Mouse (Mus musculus) adrenal gland, postnatal 4 days (tissue): ENCODE measurements around the gene 9930022D16Rik. TPM values are rescaled to one million over a fixed set of nuclear protein-coding genes. Genes with fewer than 3 reads are reported as not detected.

Source experiments
- DNase-seq, 2 experiments: peaks; one replicate each; pipeline ENCODE4 v3.0.0; 2021 to 2022; ENCODE audit warnings: low spot score in 2 of 2, mixed read lengths in 2 of 2
- total RNA-seq, 2 experiments: library from RNA; stranded (reverse); gene quantifications; 2 replicates each; pipeline ENCODE4 v1.2.3; 2021

Gene 9930022D16Rik
- total RNA-seq, 2 experiments from 2014 or later: not detected

GRCm38 (mm10) chr11:109416709-109417420 is 3.1 kb downstream of the 9930022D16Rik start:
- DNase-seq: no peak

DNA sequence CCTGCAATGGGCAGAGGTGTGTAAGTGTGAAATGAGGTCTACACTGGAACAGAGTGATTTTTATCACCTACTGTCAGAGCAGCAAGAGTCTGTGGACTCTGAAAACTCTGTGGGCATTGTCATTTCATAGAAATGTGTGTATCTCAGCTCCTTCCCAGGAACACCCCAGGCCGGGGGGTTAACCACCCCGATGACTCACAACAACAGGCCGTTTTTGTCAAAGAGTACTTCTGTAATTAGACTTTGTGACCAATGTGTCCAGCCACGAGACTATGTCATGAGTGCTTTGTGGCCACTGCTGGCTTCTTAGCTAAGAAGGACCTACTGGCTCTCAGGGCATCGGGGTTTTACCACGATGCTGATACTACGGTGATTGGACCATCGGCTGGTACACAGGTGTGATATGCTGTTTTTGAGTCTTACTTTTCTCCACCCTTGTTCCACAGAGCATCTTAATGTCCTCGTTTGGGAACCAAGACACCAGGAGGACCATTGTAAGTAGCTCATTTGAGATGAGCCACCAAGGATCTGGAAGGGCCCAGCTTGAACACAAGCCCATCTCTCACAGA is 3.8 kb downstream of the 9930022D16Rik start:
- no peak for DNase-seq

- no peak for DNase-seq
Measured at GRCm38 (mm10) chr11:109419461-109419860, 5.7 kb downstream of the 9930022D16Rik start.

GRCm38 (mm10) chr11:109419961-109420566 is 6.3 kb downstream of the 9930022D16Rik start:
- DNase-seq: no peak

DNA sequence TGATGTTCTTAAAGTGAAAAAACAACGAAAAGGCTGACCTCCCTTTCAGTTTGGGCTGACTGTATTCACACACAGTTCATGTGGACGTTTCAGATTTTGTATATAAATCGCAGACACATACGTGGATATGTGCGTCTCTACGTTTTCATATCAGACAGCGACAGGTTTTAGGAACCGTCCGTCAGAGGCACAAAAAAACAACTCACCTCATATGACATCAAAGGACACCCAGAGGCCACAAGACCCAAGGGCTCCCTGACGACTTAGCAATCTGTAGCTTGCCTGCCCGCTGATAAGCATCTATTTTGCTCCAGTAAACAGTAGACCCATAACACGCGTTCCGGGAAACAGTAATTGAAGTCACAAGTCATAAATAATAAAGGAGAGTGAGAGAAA is 6.8 kb downstream of the 9930022D16Rik start:
- DNase-seq: no peak

DNA sequence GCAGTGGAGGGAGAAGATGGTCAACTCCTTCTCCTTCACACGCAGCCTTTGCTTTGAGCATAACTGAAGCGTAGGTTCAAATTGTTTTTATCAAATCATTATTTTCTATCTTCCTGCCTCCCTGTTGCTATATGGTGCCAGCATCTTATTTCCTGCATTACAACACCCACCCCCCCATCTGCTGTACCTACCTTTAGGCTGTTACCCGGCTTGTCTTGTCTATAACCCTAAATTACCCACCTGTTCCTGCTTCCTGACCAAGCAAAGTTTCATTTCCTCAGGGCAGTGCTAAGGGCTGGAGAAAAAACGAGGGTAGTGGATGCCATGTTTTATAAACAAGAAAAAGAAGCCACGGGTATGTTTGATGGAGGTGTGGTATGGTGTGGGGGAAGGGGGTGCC is 7.5 kb downstream of the 9930022D16Rik start:
- DNase-seq: no peak

DNA sequence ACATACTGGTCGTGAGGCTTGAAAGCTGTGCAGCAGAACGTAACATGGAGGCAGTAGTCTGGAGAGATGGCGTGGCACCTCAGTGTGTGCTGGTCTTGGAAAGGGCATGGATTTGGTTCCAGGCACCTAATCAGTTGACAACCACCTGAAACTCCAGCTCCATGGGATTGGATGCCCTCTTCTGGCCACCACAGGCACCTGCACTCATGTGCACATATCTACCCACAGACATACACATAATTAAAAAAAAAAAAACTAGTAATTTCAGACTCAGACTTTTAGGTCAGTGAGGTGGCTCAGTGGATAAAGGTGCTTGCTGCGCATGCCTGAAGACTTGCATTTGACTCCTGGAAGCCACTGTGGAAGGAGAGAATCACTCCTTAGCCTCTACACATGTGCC is 8.5 kb downstream of the 9930022D16Rik start:
- no peak for DNase-seq

DNA sequence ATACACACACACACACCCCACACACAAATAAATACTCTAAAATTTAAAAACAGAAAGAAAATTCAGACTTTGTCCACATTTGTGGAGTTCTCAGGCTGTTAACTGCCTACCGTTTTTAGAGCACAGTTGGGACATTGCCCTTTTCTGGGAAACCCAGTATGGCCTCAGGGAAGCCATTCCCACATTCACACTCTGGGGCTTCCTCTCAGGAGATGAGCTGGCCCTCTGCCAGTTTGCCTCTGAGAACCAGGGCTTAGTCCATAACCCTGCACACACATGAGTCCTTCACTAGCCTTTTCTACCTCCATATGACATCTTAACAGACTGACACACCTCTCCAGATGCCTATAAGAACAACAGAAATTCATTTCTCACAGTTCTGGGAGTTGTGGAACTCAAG is 9.6 kb downstream of the 9930022D16Rik start:
- DNase-seq: no peak

DNA sequence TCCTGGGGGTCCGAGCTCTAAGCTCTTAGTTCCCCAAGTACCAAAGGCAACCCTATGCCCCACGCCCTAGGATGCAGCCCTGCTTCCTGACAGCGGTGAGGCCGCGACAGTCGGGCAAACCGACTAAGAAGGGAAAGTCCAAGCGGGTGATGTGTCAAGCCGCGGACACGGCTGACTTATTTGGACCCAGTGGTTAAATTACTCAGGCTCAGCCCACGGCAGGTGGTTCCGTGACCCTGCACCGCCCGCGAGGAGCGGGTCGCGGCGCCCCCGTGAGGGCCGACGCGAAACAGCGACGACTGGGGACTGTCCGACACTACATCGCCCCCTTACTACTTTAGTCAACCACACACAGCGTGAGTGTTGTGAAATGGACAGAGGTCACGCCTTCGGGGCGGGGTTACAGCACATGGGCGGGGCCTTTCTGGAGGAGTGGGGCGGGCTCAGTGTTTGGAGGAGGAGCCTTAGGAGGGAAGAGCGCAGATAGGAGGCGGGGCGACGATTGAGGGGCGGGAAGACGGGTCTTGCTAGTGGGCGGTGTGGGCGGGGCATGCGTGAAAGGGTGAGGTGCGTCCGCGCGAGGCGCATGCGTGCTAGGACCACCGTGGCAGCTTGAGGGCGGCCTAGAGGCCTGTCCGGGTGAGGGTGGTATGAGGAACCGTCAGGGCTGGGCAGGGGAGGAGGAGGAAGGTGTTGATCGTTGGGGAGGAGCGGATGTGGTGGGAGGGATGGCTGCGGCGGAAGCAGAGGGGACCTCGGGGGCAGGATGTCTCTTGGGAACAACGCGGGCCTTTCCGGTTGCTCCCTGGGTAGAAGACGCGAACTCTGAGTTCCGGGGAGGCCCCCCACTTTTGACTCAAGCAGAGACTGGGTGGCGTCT is 11.9 kb downstream of the 9930022D16Rik start, which contains the start of gene Amz2:
Gene Amz2, plus strand, starts transcription at position 555 of the 880 bp plus-strand sequence.
- DNase-seq: peak; percentile 92 to 99

- DNase-seq: no peak
Measured at GRCm38 (mm10) chr11:109426272-109426586, 12.5 kb downstream of the 9930022D16Rik start.

GRCm38 (mm10) chr11:109427353-109427752 is 13.6 kb downstream of the 9930022D16Rik start:
- no peak for DNase-seq

DNA sequence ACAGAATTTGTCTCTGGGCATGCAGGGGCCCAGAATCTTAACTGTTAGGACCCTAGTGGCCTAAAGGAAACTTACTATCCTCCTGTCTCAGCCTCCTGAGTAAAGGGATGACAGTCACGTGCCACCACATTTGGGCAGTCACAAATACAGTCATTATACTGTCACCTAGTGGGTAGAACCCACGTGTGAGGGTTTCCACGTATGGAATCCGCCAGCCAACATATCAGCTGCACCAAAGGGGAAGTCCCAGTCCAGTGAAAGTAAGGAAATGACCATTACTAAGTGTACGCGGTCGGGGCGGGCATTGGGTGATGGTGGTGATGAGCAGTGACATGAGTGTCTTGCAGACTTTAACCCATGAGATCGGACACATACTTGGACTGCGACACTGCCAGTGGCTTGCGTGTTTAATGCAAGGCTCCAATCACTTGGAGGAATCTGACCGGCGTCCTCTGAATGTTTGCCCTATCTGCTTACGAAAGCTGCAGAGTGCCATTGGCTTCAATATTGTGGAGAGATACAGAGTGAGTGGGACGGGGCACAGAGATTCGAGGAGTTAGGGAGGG is 20.6 kb downstream of the 9930022D16Rik start:
- DNase-seq: no peak

DNA sequence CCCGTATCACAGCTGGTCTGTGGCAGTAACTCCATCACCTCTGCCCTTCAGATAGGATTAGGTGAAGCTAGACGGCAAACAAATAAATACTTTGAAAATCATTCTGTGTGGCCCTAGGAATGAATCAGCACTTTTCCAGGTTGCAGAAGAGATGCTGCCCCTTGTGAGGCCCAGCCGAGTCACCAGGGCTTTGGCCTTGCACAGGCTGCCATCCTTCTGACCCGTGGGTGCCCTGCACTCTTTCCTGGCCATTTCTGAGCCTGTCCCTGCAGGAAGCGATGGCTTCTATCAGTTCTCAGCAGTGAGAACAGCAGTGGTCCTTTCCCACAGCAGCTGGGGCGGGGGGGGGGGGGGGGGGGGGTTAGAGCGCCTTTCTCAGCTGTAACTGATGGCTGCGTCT is 23.2 kb downstream of the 9930022D16Rik start:
- no peak for DNase-seq

- DNase-seq: no peak
Measured at GRCm38 (mm10) chr11:109439209-109439608, 25.5 kb downstream of the 9930022D16Rik start.

- DNase-seq: peak; percentile 55 to 61
Measured at GRCm38 (mm10) chr11:109439829-109440340, 26.2 kb downstream of the 9930022D16Rik start.

DNA sequence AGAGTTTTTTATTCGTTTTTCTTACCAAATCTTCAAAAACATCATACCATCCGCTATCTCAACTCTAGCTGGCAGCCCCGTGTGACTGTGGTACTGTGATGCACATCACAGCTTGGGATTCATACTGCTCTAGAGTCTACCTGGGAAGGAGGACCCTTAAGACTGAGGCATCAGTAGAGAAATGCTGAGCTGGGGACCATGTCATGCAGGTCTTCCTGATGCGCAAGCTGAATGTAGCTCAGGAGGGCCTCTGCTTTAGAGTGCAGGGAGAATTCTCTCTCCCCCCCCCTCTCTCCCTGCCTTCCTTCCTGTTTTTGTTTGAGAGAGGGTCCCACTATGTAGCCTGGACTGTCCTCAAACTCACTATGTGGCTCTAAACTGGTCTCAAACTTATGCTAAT is 26.9 kb downstream of the 9930022D16Rik start:
- DNase-seq: no peak

- no peak for DNase-seq
Measured at GRCm38 (mm10) chr11:109441119-109441518, 27.4 kb downstream of the 9930022D16Rik start.

DNA sequence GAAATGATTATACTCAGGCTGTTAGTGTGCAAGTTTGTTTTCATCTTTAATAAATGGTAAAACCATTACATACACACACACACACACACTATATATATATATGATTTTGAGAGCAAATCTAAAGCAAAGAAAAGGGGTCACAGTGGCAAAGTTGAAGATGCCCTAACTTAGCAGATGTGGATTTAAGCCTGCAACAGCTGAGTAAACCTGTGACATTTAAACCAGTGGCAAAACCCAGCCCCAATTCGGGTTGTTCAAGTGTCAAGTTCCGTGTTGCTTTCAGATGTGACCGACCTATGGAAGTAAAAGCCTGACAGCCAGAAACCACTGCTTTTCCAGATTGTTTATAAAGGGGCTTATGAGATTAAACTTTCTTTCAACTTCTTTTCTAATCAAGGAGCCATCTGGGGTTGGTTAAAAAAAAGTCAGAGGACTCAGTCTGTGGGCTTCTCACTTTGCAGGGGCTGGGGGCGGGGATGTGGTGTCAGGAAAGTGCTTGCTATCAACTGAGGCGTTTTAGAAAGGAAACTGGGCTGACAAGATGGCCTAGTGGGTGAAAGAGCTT is 28.5 kb downstream of the 9930022D16Rik start:
- no peak for DNase-seq

DNA sequence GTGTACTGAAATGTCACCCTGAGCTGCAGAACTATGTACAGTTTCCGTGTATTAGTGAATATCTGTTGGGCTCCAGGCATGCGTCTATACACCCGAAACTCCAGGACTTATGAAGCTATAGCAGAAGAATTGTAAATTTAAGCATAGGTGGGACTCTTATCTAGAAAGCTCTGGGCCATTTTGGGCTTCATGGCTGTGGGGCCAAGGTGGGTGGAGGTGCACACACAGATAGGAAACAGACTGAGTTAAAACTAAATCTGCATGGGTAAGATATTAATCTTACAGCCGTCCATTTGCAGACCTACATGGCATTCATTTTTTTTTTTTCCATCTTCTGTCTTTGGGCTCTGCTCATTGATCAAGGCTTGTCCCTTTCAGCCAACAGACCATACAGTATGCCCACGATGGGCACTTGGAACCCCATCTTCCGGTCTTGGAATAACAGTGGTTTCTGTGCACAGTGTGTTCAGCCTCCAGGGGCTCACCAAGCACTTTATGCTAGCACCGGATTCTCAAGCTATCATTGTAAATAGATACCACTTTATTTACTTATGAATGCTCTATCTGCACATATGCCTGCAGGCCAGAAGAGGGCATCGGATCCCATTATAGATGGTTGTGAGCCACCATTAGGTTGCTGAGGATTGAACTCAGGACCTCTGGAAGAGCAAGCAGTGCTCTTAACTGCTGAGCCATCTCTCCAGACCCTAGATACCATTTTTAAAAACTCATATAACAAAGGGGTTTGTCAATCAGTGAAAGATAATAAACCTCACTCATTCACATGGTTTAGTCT is 29.9 kb downstream of the 9930022D16Rik start:
- DNase-seq: no peak

- DNase-seq: no peak
Measured at GRCm38 (mm10) chr11:109444600-109444999, 30.9 kb downstream of the 9930022D16Rik start.
